Mouse (Mus musculus) ES-E14 (cell line): ENCODE measurements at regions not wholly inside any gene's neighbourhood (a gene's known extent, or its start where the extent isn't known, plus 50 kb on each side); places are given as distances from the start of the nearest gene placed in this dataset.

Source experiments
- HCFC1 ChIP-seq: IDR thresholded peaks from 2 replicates; pipeline ENCODE4 v1.6.1; 2012; ENCODE audit warnings: low read length, inconsistent platforms, borderline replicate concordance; ENCODE audit not compliant: insufficient read depth
- ZC3H11A ChIP-seq: IDR thresholded peaks from 2 replicates; pipeline ENCODE4 v1.6.1; 2012; ENCODE audit warnings: low read depth, mild to moderate bottlenecking, inconsistent platforms, low read length, borderline replicate concordance
- ZNF384 ChIP-seq: IDR thresholded peaks from 2 replicates; pipeline ENCODE4 v1.6.1; 2012; ENCODE audit warnings: low read depth, low read length, inconsistent platforms

- TF ChIP-seq ZC3H11A (no peak), HCFC1 (no peak), ZNF384 (no peak)
These were observed 1027.5 kb upstream of the Celf2 start for GRCm38 (mm10) chr2:8536842-8537241.
